ENCODE assay signal across 20 mouse cellular contexts in the genomic region with DNA sequence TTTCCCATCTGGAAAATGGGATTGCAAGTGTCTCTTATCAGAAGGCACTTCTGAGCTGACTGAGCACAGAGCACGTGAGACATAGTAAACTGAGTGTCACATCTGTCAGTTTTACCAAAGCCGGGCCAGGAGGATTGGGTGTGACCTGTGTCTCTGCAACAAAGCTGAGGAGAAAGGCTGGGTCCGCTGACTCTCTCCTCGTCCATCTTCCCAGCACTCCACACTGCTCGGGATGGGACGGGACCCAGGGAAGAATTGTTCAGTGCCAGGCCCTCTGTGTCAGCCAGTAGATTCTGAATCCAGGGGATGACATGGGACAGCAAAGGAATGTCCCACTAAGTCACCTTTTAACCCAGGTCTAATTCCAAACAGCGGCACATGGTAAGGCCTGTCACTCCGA. TPM values are rescaled to one million over a fixed set of nuclear protein-coding genes. Genes with fewer than 3 reads are reported as not detected.
DNase-seq lines count a peak whose midpoint lies in the region; ATAC-seq and TF ChIP-seq lines count a peak whose summit lies in the region.
"Had no signal": no experiment of that assay in that cellular context is flagged by ENCODE, and none has a peak within 500 bp of the region (broad histone marks: within the 10 kb centered on the region; RNA-seq: fewer than 3 reads in every experiment).

No protein-coding gene starts in this region.

- no peak overlapping the region for H3K4me2 ChIP-seq in forebrain, embryonic 12.5 days
- no peak overlapping the region for H3K4me2 ChIP-seq in forebrain, embryonic 14.5 days (ENCODE audit: low read length)
- no peak overlapping the region for H3K4me2 ChIP-seq in lung, embryonic 14.5 days
- H3K4me2 ChIP-seq: embryonic facial prominence, embryonic 12.5 days; forebrain, embryonic 15.5 days had no signal

- DNase-seq in forebrain, embryonic 14.5 days (ENCODE audit: low spot score), result no peak
- peak; percentile 71 for DNase-seq in lung, embryonic 14.5 days
- DNase-seq in lung, postnatal 14 days, result no peak
- DNase-seq in limb, embryonic 10.5 days (ENCODE audit: low spot score), result no peak
- peak; percentile 32 for DNase-seq in lung, postnatal 36 days
- no peak for DNase-seq in urinary bladder, adult 18-20 months (ENCODE audit: low spot score in 2 of 2)
- DNase-seq: adrenal gland, postnatal 14 days; cerebellum, adult 11-12 months; cerebellum, adult 9-10 months; cerebellum, postnatal 25 days; gastrocnemius, postnatal 36 days; heart, adult 18-20 months; heart, postnatal 10 days had no signal

- no peaks in the 10 kb centered on the region for H3K9me3 ChIP-seq in forebrain, embryonic 12.5 days
- no peaks in the 10 kb centered on the region for H3K9me3 ChIP-seq in forebrain, embryonic 14.5 days (replicated peaks; ENCODE audit: control insufficient read depth, low read length)
- no peaks in the 10 kb centered on the region for H3K9me3 ChIP-seq in lung, embryonic 14.5 days (ENCODE audit: low read depth, low read length)
- no peaks in the 10 kb centered on the region for H3K9me3 ChIP-seq in limb, embryonic 10.5 days (replicated peaks)
- H3K9me3 ChIP-seq: embryonic facial prominence, embryonic 12.5 days; forebrain, embryonic 15.5 days; heart, embryonic 10.5 days had no signal

- H3K4me3 ChIP-seq in forebrain, embryonic 12.5 days (replicated peaks), result no peak overlapping the region
- no peak overlapping the region for H3K4me3 ChIP-seq in forebrain, embryonic 14.5 days (ENCODE audit: low read depth, low read length)
- no peak overlapping the region for H3K4me3 ChIP-seq in lung, embryonic 14.5 days (ENCODE audit: low read depth, low read length)
- H3K4me3 ChIP-seq in limb, embryonic 10.5 days, result no peak overlapping the region
- H3K4me3 ChIP-seq: embryonic facial prominence, embryonic 12.5 days; forebrain, embryonic 15.5 days; heart, embryonic 10.5 days had no signal

- no peak overlapping the region for H3K9ac ChIP-seq in forebrain, embryonic 12.5 days
- H3K9ac ChIP-seq in forebrain, embryonic 14.5 days (ENCODE audit: low read length), result no peak overlapping the region
- H3K9ac ChIP-seq in lung, embryonic 14.5 days, result no peak overlapping the region
- H3K9ac ChIP-seq: embryonic facial prominence, embryonic 12.5 days; forebrain, embryonic 15.5 days had no signal

- ATAC-seq in forebrain, embryonic 12.5 days (ENCODE audit: low FRiP score), result 0 out of 2 replicates have a peak, but pooled peaks have one; percentile 15
- no peak for ATAC-seq in forebrain, embryonic 14.5 days
- peak; percentile 83 for ATAC-seq in lung, embryonic 14.5 days (ENCODE audit: insufficient read depth)
- ATAC-seq: activated CD4-positive, CD25-positive, alpha-beta regulatory T cell, adult 4 months; forebrain, embryonic 15.5 days; hindbrain, postnatal 0 days; Patski had no signal

- no peak overlapping the region for H3K27ac ChIP-seq in forebrain, embryonic 12.5 days
- no peak overlapping the region for H3K27ac ChIP-seq in forebrain, embryonic 14.5 days (ENCODE audit: low read depth, low read length)
- no peak overlapping the region for H3K27ac ChIP-seq in lung, embryonic 14.5 days (ENCODE audit: low read depth)
- H3K27ac ChIP-seq in limb, embryonic 10.5 days, result peak overlapping the region; percentile 54
- H3K27ac ChIP-seq: embryonic facial prominence, embryonic 12.5 days; forebrain, embryonic 15.5 days; heart, embryonic 10.5 days; hindbrain, postnatal 0 days had no signal

- H3K36me3 ChIP-seq in forebrain, embryonic 12.5 days (replicated peaks), result no peaks in the 10 kb centered on the region
- no peaks in the 10 kb centered on the region for H3K36me3 ChIP-seq in forebrain, embryonic 14.5 days (ENCODE audit: control insufficient read depth, insufficient read depth, low read length)
- no peaks in the 10 kb centered on the region for H3K36me3 ChIP-seq in lung, embryonic 14.5 days (ENCODE audit: insufficient read depth)
- no peaks in the 10 kb centered on the region for H3K36me3 ChIP-seq in limb, embryonic 10.5 days
- H3K36me3 ChIP-seq: embryonic facial prominence, embryonic 12.5 days; forebrain, embryonic 15.5 days; heart, embryonic 10.5 days had no signal

- no peaks in the 10 kb centered on the region for H3K27me3 ChIP-seq in forebrain, embryonic 12.5 days
- no peaks in the 10 kb centered on the region for H3K27me3 ChIP-seq in forebrain, embryonic 14.5 days (replicated peaks; ENCODE audit: control insufficient read depth, insufficient read depth, low read length)
- H3K27me3 ChIP-seq in lung, embryonic 14.5 days (ENCODE audit: insufficient read depth, low read length), result no peaks in the 10 kb centered on the region
- H3K27me3 ChIP-seq in limb, embryonic 10.5 days (ENCODE audit: low read depth, poor library complexity, severe bottlenecking), result no peaks in the 10 kb centered on the region
- H3K27me3 ChIP-seq: embryonic facial prominence, embryonic 12.5 days; forebrain, embryonic 15.5 days; Patski had no signal

- TF ChIP-seq CTCF in lung, embryonic 14.5 days (IDR thresholded peaks at IDR 0.05; ENCODE audit: low read depth), result no peak

- no peaks in the 10 kb centered on the region; the same call in 1 of the 2 replicates for H3K4me1 ChIP-seq in forebrain, embryonic 12.5 days
- H3K4me1 ChIP-seq in forebrain, embryonic 14.5 days (ENCODE audit: control insufficient read depth, insufficient read depth, low read length), result peaks cover 3% of the 10 kb centered on the region
- H3K4me1 ChIP-seq in lung, embryonic 14.5 days (ENCODE audit: insufficient read depth), result peaks cover 6% of the 10 kb centered on the region; the same call in 1 of the 2 replicates
- peaks cover 52% of the 10 kb centered on the region for H3K4me1 ChIP-seq in limb, embryonic 10.5 days
- H3K4me1 ChIP-seq: forebrain, embryonic 15.5 days had no signal

- 75% methylated on average over 8 of the region's 8 CpGs for WGBS in forebrain, embryonic 12.5 days
- 83% methylated on average over 8 of the region's 8 CpGs for WGBS in forebrain, embryonic 14.5 days
- 40% methylated on average over 8 of the region's 8 CpGs for WGBS in lung, embryonic 14.5 days
- WGBS in limb, embryonic 10.5 days, result 60% methylated on average over 8 of the region's 8 CpGs

RNA-seq across cellular contexts. Expression of a gene that starts 32.3 kb away (rescaled TPM):
- polyA plus RNA-seq in forebrain, embryonic 12.5 days (2016; fragmentation: Nextera tagmentation; extraction: Ambion mirVana), result 4.7 and 6.0 TPM in 2 replicates
- 4.8 and 5.7 TPM in 2 replicates for polyA plus RNA-seq in forebrain, embryonic 14.5 days (2014; fragmentation: Nextera tagmentation; extraction: Ambion mirVana)
- polyA plus RNA-seq in lung, embryonic 14.5 days (2014; fragmentation: Nextera tagmentation; extraction: Ambion mirVana), result 27.9 TPM in 2 replicates
- polyA plus RNA-seq in limb, embryonic 10.5 days (2016; fragmentation: Nextera tagmentation; extraction: Ambion mirVana), result 7.2 and 8.7 TPM in 2 replicates

Comparison
In these comparisons a context has a peak if more than half of its experiments do, and no peak if none do; other contexts are left out.
1. DNase-seq: peak in lung, embryonic 14.5 days (single experiment) and lung, postnatal 36 days (single experiment); none in forebrain, embryonic 14.5 days (single experiment), lung, postnatal 14 days (single experiment), limb, embryonic 10.5 days (single experiment) and urinary bladder, adult 18-20 months (0 of 2).